Mouse (Mus musculus) thymus, postnatal 4 days (tissue): ENCODE measurements at regions not wholly inside any gene's neighbourhood (a gene's known extent, or its start where the extent isn't known, plus 50 kb on each side); places are given as distances from the start of the nearest gene placed in this dataset.

Experiments used
- DNase-seq: peaks from one replicate; pipeline ENCODE4 v3.0.0; 2021

GRCm38 (mm10) chr12:56402137-56402536, 56.4 kb upstream of the Mbip start:
- DNase-seq = no peak
